8 mouse cellular contexts compared by ENCODE assay signal in genomic region chr10:81605666-81605973, GRCm38 (mm10). TPM values are rescaled to one million over a fixed set of nuclear protein-coding genes. Genes with fewer than 3 reads are reported as not detected.
DNase-seq lines count a peak whose midpoint lies in the region; ATAC-seq and TF ChIP-seq lines count a peak whose summit lies in the region.

No protein-coding gene starts in this region.

- peak overlapping the region; percentile 61 for H3K4me2 ChIP-seq in kidney, embryonic 14.5 days (replicated peaks; ENCODE audit: low read depth, low read length)
- peak overlapping the region; percentile 50 for H3K4me2 ChIP-seq in hindbrain, embryonic 11.5 days (replicated peaks; ENCODE audit: low read depth, low read length)
- H3K4me2 ChIP-seq in midbrain, embryonic 12.5 days (replicated peaks) = peak overlapping the region; percentile 64

- peak overlapping the region; percentile 49 for H3K4me3 ChIP-seq in kidney, embryonic 14.5 days (ENCODE audit: low read length)
- peak overlapping the region; percentile 61 for H3K4me3 ChIP-seq in bone marrow macrophage, adult 2 months (ENCODE audit: insufficient read depth, low read length)
- peak overlapping the region; percentile 43 for H3K4me3 ChIP-seq in hindbrain, embryonic 11.5 days (ENCODE audit: low read depth, low read length)
- peak overlapping the region; percentile 55 for H3K4me3 ChIP-seq in midbrain, embryonic 12.5 days

- H3K9me3 ChIP-seq in kidney, embryonic 14.5 days (ENCODE audit: control insufficient read depth, low read length) = no peaks in the 10 kb centered on the region; the same call in 1 of the 2 replicates
- H3K9me3 ChIP-seq in hindbrain, embryonic 11.5 days (ENCODE audit: control insufficient read depth, low read length) = no peaks in the 10 kb centered on the region
- H3K9me3 ChIP-seq in midbrain, embryonic 12.5 days = no peaks in the 10 kb centered on the region

- TF ChIP-seq CTCF in bone marrow macrophage, adult 2 months (IDR thresholded peaks at IDR 0.05; ENCODE audit: low read depth, low read length) = no peak

- ATAC-seq in kidney, embryonic 14.5 days (ENCODE audit: low FRiP score, low TSS enrichment) = no peak
- peak; percentile 10 for ATAC-seq in hindbrain, embryonic 11.5 days (ENCODE audit: low FRiP score)
- ATAC-seq in midbrain, embryonic 12.5 days (ENCODE audit: low FRiP score, low read depth) = peak; percentile 20
- ATAC-seq in megakaryocyte-erythroid progenitor cell, adult 5-6 weeks (replicated peaks; ENCODE audit: low FRiP score, low TSS enrichment, poor library complexity, severe bottlenecking) = no peak

- DNase-seq in kidney, adult 18-20 months = no peak
- no peak for DNase-seq in hindbrain, embryonic 11.5 days (ENCODE audit: low spot score)
- DNase-seq in cerebellum, adult 18-20 months = no peak
- DNase-seq in kidney, postnatal 25 days = no peak

- H3K27ac ChIP-seq in kidney, embryonic 14.5 days (ENCODE audit: low read depth, low read length) = peak overlapping the region; percentile 79
- H3K27ac ChIP-seq in bone marrow macrophage, adult 2 months (ENCODE audit: insufficient read depth, low read depth, low read length) = peak overlapping the region; percentile 78
- H3K27ac ChIP-seq in hindbrain, embryonic 11.5 days (ENCODE audit: low read depth, low read length) = peak overlapping the region; percentile 76
- H3K27ac ChIP-seq in midbrain, embryonic 12.5 days (replicated peaks) = peak overlapping the region; percentile 93

- no peaks in the 10 kb centered on the region for H3K27me3 ChIP-seq in kidney, embryonic 14.5 days (ENCODE audit: control insufficient read depth, insufficient read depth, low read length)
- H3K27me3 ChIP-seq in hindbrain, embryonic 11.5 days (ENCODE audit: control insufficient read depth, insufficient read depth, low read length) = peaks cover 8% of the 10 kb centered on the region
- peaks cover 19% of the 10 kb centered on the region for H3K27me3 ChIP-seq in midbrain, embryonic 12.5 days

- 3% methylated on average over 14 of the region's 14 CpGs for WGBS in kidney, embryonic 14.5 days
- WGBS in hindbrain, embryonic 11.5 days = 5% methylated on average over 14 of the region's 14 CpGs
- 3% methylated on average over 14 of the region's 14 CpGs for WGBS in midbrain, embryonic 12.5 days

- no peaks in the 10 kb centered on the region for H3K36me3 ChIP-seq in kidney, embryonic 14.5 days (ENCODE audit: control insufficient read depth, insufficient read depth, low read length)
- no peaks in the 10 kb centered on the region for H3K36me3 ChIP-seq in hindbrain, embryonic 11.5 days (ENCODE audit: control insufficient read depth, insufficient read depth, low read length)
- H3K36me3 ChIP-seq in midbrain, embryonic 12.5 days = peaks cover 4% of the 10 kb centered on the region; the same call in 1 of the 2 replicates

- H3K4me1 ChIP-seq in kidney, embryonic 14.5 days (ENCODE audit: control insufficient read depth, insufficient read depth, low read length) = peaks cover 30% of the 10 kb centered on the region
- H3K4me1 ChIP-seq in bone marrow macrophage, adult 2 months (ENCODE audit: control insufficient read depth, insufficient read depth, low read length) = peaks cover 33% of the 10 kb centered on the region
- peaks cover 2% of the 10 kb centered on the region; the same call in 1 of the 2 replicates for H3K4me1 ChIP-seq in hindbrain, embryonic 11.5 days (replicated peaks; ENCODE audit: control insufficient read depth, insufficient read depth, low read length)
- H3K4me1 ChIP-seq in midbrain, embryonic 12.5 days = peaks cover 37% of the 10 kb centered on the region

- peak overlapping the region; percentile 46; the same call in 1 of the 2 replicates for H3K9ac ChIP-seq in kidney, embryonic 14.5 days (ENCODE audit: low read depth, low read length)
- H3K9ac ChIP-seq in hindbrain, embryonic 11.5 days (ENCODE audit: low read depth, low read length) = peak overlapping the region; percentile 8
- H3K9ac ChIP-seq in midbrain, embryonic 12.5 days (replicated peaks) = peak overlapping the region; percentile 52; the same call in 1 of the 2 replicates

- TF ChIP-seq POLR2A in bone marrow macrophage, adult 2 months (IDR thresholded peaks at IDR 0.05; ENCODE audit: borderline replicate concordance, low read depth, low read length) = no peak

RNA-seq across cellular contexts. Expression of gene BC025920, which starts 0.5 kb away (rescaled TPM):
- polyA plus RNA-seq in kidney, embryonic 14.5 days (2014; fragmentation: Nextera tagmentation; extraction: Ambion mirVana) = 0.84 and 0.86 TPM in 2 replicates
- 0.67 and 0.78 TPM in 2 replicates for polyA plus RNA-seq in bone marrow macrophage, adult 2 months (2012; ENCODE audit: insufficient read depth, insufficient read length, missing spikeins)
- polyA plus RNA-seq in hindbrain, embryonic 11.5 days (2014; fragmentation: Nextera tagmentation; extraction: Ambion mirVana) = 0.77 and 1.2 TPM in 2 replicates
- polyA plus RNA-seq in midbrain, embryonic 12.5 days (2016; fragmentation: Nextera tagmentation; extraction: Ambion mirVana) = 2.5 and 2.6 TPM in 2 replicates
- total RNA-seq in megakaryocyte-erythroid progenitor cell, adult 5-6 weeks (2014; fragmentation: Nextera tagmentation) = 3.4 and 4.5 TPM in 2 replicates
- total RNA-seq in megakaryocyte-erythroid progenitor cell, adult 5-6 weeks (2017) = 2.8 and 4.6 TPM in 2 replicates

RNA-seq across cellular contexts. Expression of gene Tle6, which starts 4.7 kb away (rescaled TPM):
- 12.6 and 15.5 TPM in 2 replicates for polyA plus RNA-seq in kidney, embryonic 14.5 days (2014; fragmentation: Nextera tagmentation; extraction: Ambion mirVana)
- polyA plus RNA-seq in bone marrow macrophage, adult 2 months (2012; ENCODE audit: insufficient read depth, insufficient read length, missing spikeins) = 42.3 and 47.9 TPM in 2 replicates
- 5.1 and 7.7 TPM in 2 replicates for polyA plus RNA-seq in hindbrain, embryonic 11.5 days (2014; fragmentation: Nextera tagmentation; extraction: Ambion mirVana)
- 2.9 and 5.1 TPM in 2 replicates for polyA plus RNA-seq in midbrain, embryonic 12.5 days (2016; fragmentation: Nextera tagmentation; extraction: Ambion mirVana)
- total RNA-seq in megakaryocyte-erythroid progenitor cell, adult 5-6 weeks (2014; fragmentation: Nextera tagmentation) = 7.9 and 14.3 TPM in 2 replicates
- 3.5 and 14.3 TPM in 2 replicates for total RNA-seq in megakaryocyte-erythroid progenitor cell, adult 5-6 weeks (2017)

RNA-seq across cellular contexts. Expression of gene Sirt6, which starts 22.0 kb away (rescaled TPM):
- polyA plus RNA-seq in kidney, embryonic 14.5 days (2014; fragmentation: Nextera tagmentation; extraction: Ambion mirVana) = 39.9 and 40.7 TPM in 2 replicates
- polyA plus RNA-seq in bone marrow macrophage, adult 2 months (2012; ENCODE audit: insufficient read depth, insufficient read length, missing spikeins) = 10.9 and 13.2 TPM in 2 replicates
- 40.6 and 42.2 TPM in 2 replicates for polyA plus RNA-seq in hindbrain, embryonic 11.5 days (2014; fragmentation: Nextera tagmentation; extraction: Ambion mirVana)
- 52.8 and 54.1 TPM in 2 replicates for polyA plus RNA-seq in midbrain, embryonic 12.5 days (2016; fragmentation: Nextera tagmentation; extraction: Ambion mirVana)
- total RNA-seq in megakaryocyte-erythroid progenitor cell, adult 5-6 weeks (2014; fragmentation: Nextera tagmentation) = 13.7 and 18.3 TPM in 2 replicates
- 2.1 and 5.5 TPM in 2 replicates for total RNA-seq in megakaryocyte-erythroid progenitor cell, adult 5-6 weeks (2017)

RNA-seq across cellular contexts. Expression of gene Ankrd24, which starts 22.7 kb away (rescaled TPM):
- polyA plus RNA-seq in kidney, embryonic 14.5 days (2014; fragmentation: Nextera tagmentation; extraction: Ambion mirVana) = 11.3 and 18.5 TPM in 2 replicates
- 7.8 and 9.6 TPM in 2 replicates for polyA plus RNA-seq in bone marrow macrophage, adult 2 months (2012; ENCODE audit: insufficient read depth, insufficient read length, missing spikeins)
- polyA plus RNA-seq in hindbrain, embryonic 11.5 days (2014; fragmentation: Nextera tagmentation; extraction: Ambion mirVana) = 2.7 and 4.4 TPM in 2 replicates
- 6.3 and 7.4 TPM in 2 replicates for polyA plus RNA-seq in midbrain, embryonic 12.5 days (2016; fragmentation: Nextera tagmentation; extraction: Ambion mirVana)
- 7.7 and 10.4 TPM in 2 replicates for total RNA-seq in megakaryocyte-erythroid progenitor cell, adult 5-6 weeks (2014; fragmentation: Nextera tagmentation)
- total RNA-seq in megakaryocyte-erythroid progenitor cell, adult 5-6 weeks (2017) = 2.1 and 3.0 TPM in 2 replicates

RNA-seq across cellular contexts. Expression of gene Tle2, which starts 31.3 kb away (rescaled TPM):
- polyA plus RNA-seq in kidney, embryonic 14.5 days (2014; fragmentation: Nextera tagmentation; extraction: Ambion mirVana) = 29.3 and 30.4 TPM in 2 replicates
- 17.9 and 24.5 TPM in 2 replicates for polyA plus RNA-seq in bone marrow macrophage, adult 2 months (2012; ENCODE audit: insufficient read depth, insufficient read length, missing spikeins)
- polyA plus RNA-seq in hindbrain, embryonic 11.5 days (2014; fragmentation: Nextera tagmentation; extraction: Ambion mirVana) = 7.2 and 8.8 TPM in 2 replicates
- 17.8 and 17.9 TPM in 2 replicates for polyA plus RNA-seq in midbrain, embryonic 12.5 days (2016; fragmentation: Nextera tagmentation; extraction: Ambion mirVana)
- total RNA-seq in megakaryocyte-erythroid progenitor cell, adult 5-6 weeks (2014; fragmentation: Nextera tagmentation) = 4.2 and 5.9 TPM in 2 replicates
- total RNA-seq in megakaryocyte-erythroid progenitor cell, adult 5-6 weeks (2017) = 0.33 and 0.69 TPM in 2 replicates

Comparison
In these comparisons a context has a peak if more than half of its experiments do, and no peak if none do; other contexts are left out.
1. ATAC-seq: peak in hindbrain, embryonic 11.5 days (single experiment) and midbrain, embryonic 12.5 days (single experiment); none in kidney, embryonic 14.5 days (single experiment) and megakaryocyte-erythroid progenitor cell, adult 5-6 weeks (single experiment).
2. Peak in every context shown above with its lines, with median percentiles within 50 percentile points of each other: H3K27ac ChIP-seq, H3K4me2 ChIP-seq, H3K4me3 ChIP-seq and H3K9ac ChIP-seq.